Mouse (Mus musculus) lung, embryonic 15.5 days (tissue): Measurements from ENCODE around the gene Gm21188. TPM values are rescaled to one million over a fixed set of nuclear protein-coding genes. Genes with fewer than 3 reads are reported as not detected.
A peak's percentile ranks its signal among the peaks of the same experiment; 100 is the strongest.
"Not testable (repeated sequence)": the region's sequence is repeated elsewhere in the genome, so short reads cannot be mapped to it uniquely, and the experiment has no call there.

Source experiments
- ATAC-seq: fragments of 200-750 bp; cut with Nextera tagmentation; 2 replicates; pipeline ENCODE4 v1.8.0; 2017; ENCODE audit warnings: moderate number of reproducible peaks, borderline replicate concordance; ENCODE audit not compliant: low FRiP score, low TSS enrichment; ENCODE audit errors: extremely low read depth
- H3K27ac ChIP-seq: fragments of 300-500 bp; sonication (generic); 2 replicates; pipeline ENCODE4 v1.5.1; 2015; ENCODE audit warnings: moderate library complexity, mild to moderate bottlenecking, inconsistent platforms
- H3K27me3 ChIP-seq: fragments of 300-500 bp; sonication (generic); 2 replicates; pipeline ENCODE4 v1.6.1; 2015; ENCODE audit warnings: inconsistent platforms
- H3K36me3 ChIP-seq: fragments of 300-500 bp; sonication (generic); 2 replicates; pipeline ENCODE4 v1.6.1; 2015; ENCODE audit warnings: inconsistent platforms
- H3K4me1 ChIP-seq: fragments of 300-500 bp; sonication (generic); 2 replicates; pipeline ENCODE4 v1.6.1; 2015; ENCODE audit warnings: inconsistent platforms
- H3K4me2 ChIP-seq: fragments of 300-500 bp; sonication (generic); 2 replicates; pipeline ENCODE4 v1.6.1; 2015; ENCODE audit warnings: inconsistent platforms, mild to moderate bottlenecking, moderate library complexity
- H3K4me3 ChIP-seq: fragments of 300-500 bp; sonication (generic); 2 replicates; pipeline ENCODE4 v1.5.1; 2015; ENCODE audit warnings: mild to moderate bottlenecking, inconsistent platforms
- H3K9ac ChIP-seq: fragments of 300-500 bp; sonication (generic); 2 replicates; pipeline ENCODE4 v1.6.1; 2015; ENCODE audit warnings: inconsistent platforms
- H3K9me3 ChIP-seq: fragments of 300-500 bp; sonication (generic); 2 replicates; pipeline ENCODE4 v1.6.1; 2016; ENCODE audit warnings: inconsistent platforms
- WGBS: fragments of 180-500 bp; shearing (Covaris S2); methylation state at CpG from one replicate; pipeline ENCODE4 v1.1.7; 2015; 5-methylcytosine and 5-hydroxymethylcytosine counted together
- polyA plus RNA-seq: library from polyadenylated mRNA; unstranded; fragments of >200 nt; fragmentation: Nextera tagmentation; extraction: Ambion mirVana; gene quantifications from 2 replicates; pipeline ENCODE4 v1.2.1, GENCODE M21; 2015

Gm21188 gene
- polyA plus RNA-seq, 1 experiment from 2014 or later, result not detected

DNA sequence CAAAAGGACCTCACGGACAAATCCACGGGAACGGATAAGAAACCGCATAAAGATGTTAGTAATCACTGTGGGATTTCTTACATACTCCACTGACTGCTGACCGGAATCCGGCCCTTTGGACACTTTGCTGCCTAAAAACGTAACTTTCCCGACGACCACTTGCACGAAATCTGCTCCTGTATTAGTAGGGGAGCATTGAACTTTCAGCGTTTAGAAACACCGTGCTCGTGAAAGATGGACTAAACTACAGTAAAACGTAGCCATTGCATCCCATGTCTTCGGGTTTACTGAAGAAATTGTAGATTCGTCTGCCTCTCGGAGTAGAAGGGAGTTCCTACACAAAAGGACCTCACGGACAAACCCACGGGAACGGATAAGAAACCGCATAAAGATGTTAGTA is 27.0 kb downstream of the Gm21188 start:
- not testable (repeated sequence) for H3K4me3 ChIP-seq, H3K9me3 ChIP-seq, H3K27ac ChIP-seq, H3K9ac ChIP-seq, H3K4me1 ChIP-seq, ATAC-seq, H3K36me3 ChIP-seq, H3K4me2 ChIP-seq
- WGBS, result 4% methylated on average over 21 of the region's 21 CpGs
- H3K27me3 ChIP-seq, result peaks cover 22% of the 10 kb centered on the region

- H3K4me3 ChIP-seq, result not testable (repeated sequence)
- peaks cover 22% of the 10 kb centered on the region for H3K27me3 ChIP-seq
Observed at GRCm38 (mm10) chr13:120024581-120024980, 27.4 kb downstream of the Gm21188 start.

GRCm38 (mm10) chr13:120021477-120021876 is 30.5 kb downstream of the Gm21188 start:
- not testable (repeated sequence) for H3K27ac ChIP-seq, H3K9me3 ChIP-seq, H3K4me2 ChIP-seq, H3K36me3 ChIP-seq, ATAC-seq, H3K9ac ChIP-seq, H3K4me1 ChIP-seq, H3K4me3 ChIP-seq
- no CpG with 5 or more reads among the region's 1 CpGs for WGBS
- H3K27me3 ChIP-seq, result peaks cover 19% of the 10 kb centered on the region

More at GRCm38 (mm10) chr13:120024581-120024980, 27.4 kb downstream of the Gm21188 start:
- H3K9ac ChIP-seq, H3K27ac ChIP-seq, H3K36me3 ChIP-seq, H3K4me1 ChIP-seq, H3K4me2 ChIP-seq, ATAC-seq, H3K9me3 ChIP-seq: not testable (repeated sequence)
- 16% methylated on average over 9 of the region's 9 CpGs for WGBS

DNA sequence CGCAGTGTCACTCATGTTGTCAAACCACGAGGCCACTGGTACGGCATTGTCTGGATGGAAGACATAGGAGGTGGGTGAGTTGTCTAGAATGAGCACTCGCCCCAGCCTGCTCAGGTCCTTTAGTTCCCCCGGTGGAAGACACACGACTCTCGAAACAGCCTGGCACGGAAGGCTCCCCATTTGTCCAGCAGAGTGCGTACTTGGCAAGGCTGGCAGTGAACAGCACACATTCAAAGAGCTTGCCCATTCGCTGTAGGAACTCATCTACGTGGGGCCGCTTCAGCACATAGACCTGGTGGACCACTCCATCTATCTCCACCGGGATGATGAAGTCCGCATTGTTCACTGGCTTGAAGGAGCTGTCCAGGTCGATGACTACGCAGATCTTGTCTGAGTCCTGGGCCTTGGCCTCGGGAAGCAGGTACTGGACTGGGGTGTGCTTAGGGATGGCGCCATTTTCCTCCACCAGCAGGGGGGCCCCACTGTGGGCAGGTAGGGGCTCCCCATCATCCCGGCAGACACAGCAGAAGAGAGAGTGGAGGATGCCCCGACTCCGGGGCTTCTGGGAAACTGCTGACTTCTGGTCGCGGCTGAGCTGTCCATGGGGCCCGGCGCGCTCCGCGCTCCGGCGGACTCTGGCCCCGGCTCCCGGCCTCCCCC is 36.5 kb downstream of the Gm21188 start:
- H3K36me3 ChIP-seq, H3K4me2 ChIP-seq, H3K9me3 ChIP-seq, H3K9ac ChIP-seq, H3K4me3 ChIP-seq, H3K27me3 ChIP-seq, H3K27ac ChIP-seq, H3K4me1 ChIP-seq, ATAC-seq: not testable (repeated sequence)
- 2% methylated on average over 12 of the region's 32 CpGs for WGBS

GRCm38 (mm10) chr13:120013962-120014361 is 38.0 kb downstream of the Gm21188 start:
- peak; percentile 31; the same call in 1 of the 2 replicates for ATAC-seq
- not testable (repeated sequence) for H3K4me2 ChIP-seq, H3K4me3 ChIP-seq, H3K9ac ChIP-seq, H3K9me3 ChIP-seq, H3K27me3 ChIP-seq, H3K27ac ChIP-seq, H3K4me1 ChIP-seq, H3K36me3 ChIP-seq
- whole genome bisulfite sequencing, result no CpG with 5 or more reads among the region's 2 CpGs

DNA sequence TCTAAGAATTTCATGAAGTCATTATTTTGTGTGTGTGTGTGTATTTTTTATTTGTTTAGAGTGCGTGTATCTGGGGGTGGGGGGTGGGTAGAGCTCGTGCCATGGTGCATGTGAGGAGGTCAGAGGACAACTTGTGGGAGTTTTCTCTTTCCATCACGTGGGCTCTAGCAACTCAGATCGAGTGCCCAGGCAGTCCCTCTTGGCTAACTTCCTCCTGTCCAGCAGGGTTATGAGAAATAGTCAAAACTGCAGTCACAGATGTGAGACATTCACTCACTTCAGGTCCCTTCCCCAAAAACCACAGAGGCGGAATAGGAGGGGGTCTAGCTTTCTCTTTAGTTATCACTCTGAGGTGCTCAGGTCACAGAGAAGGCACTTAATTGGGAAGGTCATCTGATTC is 38.5 kb downstream of the Gm21188 start:
- H3K36me3 ChIP-seq, H3K9ac ChIP-seq, H3K9me3 ChIP-seq, H3K27ac ChIP-seq, H3K27me3 ChIP-seq, H3K4me1 ChIP-seq, H3K4me2 ChIP-seq, H3K4me3 ChIP-seq: not testable (repeated sequence)
- ATAC-seq, result peak; percentile 46; the same call in 1 of the 2 replicates
- WGBS, result no CpG with 5 or more reads among the region's 5 CpGs

GRCm38 (mm10) chr13:120010068-120010467 is 41.9 kb downstream of the Gm21188 start:
- not testable (repeated sequence) for H3K36me3 ChIP-seq, H3K4me3 ChIP-seq, H3K9me3 ChIP-seq, H3K9ac ChIP-seq, H3K4me1 ChIP-seq, ATAC-seq, H3K4me2 ChIP-seq, H3K27ac ChIP-seq, H3K27me3 ChIP-seq

DNA sequence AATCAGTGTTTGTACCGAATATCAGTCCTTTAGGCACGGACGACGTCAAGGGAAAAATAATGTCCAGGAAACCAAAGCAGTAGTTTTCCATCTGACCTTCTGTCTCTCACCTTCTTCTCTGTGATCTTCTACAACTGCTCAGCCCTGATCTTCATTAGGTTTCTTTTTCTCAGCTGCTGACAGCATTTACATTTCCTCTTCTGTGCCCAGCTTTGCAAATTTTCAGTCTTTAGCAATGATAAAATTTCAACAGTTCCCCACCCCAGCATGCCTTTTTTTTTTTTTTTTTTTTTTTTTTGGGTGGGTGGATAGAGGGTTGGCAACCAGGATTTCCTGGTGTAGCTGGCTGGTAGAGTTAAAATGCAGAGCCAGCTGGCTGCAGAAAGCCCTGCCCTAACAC is 52.8 kb downstream of the Gm21188 start:
- ATAC-seq, H3K4me1 ChIP-seq, H3K4me3 ChIP-seq, H3K36me3 ChIP-seq, H3K9me3 ChIP-seq, H3K27ac ChIP-seq, H3K27me3 ChIP-seq, H3K4me2 ChIP-seq, H3K9ac ChIP-seq: not testable (repeated sequence)
- no CpG with 5 or more reads among the region's 4 CpGs for WGBS

DNA sequence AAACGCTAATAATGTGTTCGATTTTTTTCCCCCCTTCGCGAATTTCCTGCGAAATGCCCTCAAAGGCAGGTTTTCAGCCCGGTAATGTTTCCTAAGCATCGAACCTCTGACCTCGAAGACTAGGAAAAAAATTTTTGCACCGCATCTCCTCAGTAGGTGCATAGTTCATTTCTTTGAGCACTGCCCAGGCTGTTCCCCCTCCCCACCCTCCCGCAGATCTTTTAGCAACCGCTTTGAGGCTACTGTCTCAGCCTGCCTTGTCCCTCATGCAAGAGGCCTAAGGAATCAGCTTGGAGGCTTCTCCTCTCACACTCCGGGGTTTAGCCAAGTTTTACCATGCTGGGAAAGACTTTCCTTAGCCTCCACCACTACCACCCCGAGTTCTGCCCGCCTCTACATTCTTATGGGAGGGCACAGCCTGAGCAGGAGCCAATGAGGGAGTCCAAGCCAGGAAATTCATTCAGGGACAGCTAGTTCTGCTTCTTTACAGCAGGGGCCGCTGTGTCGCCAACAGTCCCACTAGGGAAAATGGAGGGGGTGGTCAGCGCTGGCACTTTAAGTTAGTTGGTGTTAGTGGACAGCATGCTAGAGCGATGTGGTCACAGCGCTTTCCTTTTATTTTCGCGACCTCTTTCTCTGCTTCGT is 53.4 kb downstream of the Gm21188 start:
- H3K4me3 ChIP-seq, H3K27ac ChIP-seq, H3K4me1 ChIP-seq, H3K27me3 ChIP-seq, H3K9me3 ChIP-seq, H3K4me2 ChIP-seq, H3K36me3 ChIP-seq, H3K9ac ChIP-seq: not testable (repeated sequence)
- WGBS, result no CpG with 5 or more reads among the region's 22 CpGs
- peak; percentile 64; the same call in 1 of the 2 replicates for ATAC-seq

GRCm38 (mm10) chr13:119991917-119992496 is 60.0 kb downstream of the Gm21188 start:
- not testable (repeated sequence) for H3K27ac ChIP-seq, H3K9me3 ChIP-seq, H3K27me3 ChIP-seq, H3K4me2 ChIP-seq, H3K9ac ChIP-seq, ATAC-seq, H3K4me1 ChIP-seq, H3K4me3 ChIP-seq, H3K36me3 ChIP-seq
- WGBS, result no CpG with 5 or more reads among the region's 10 CpGs

DNA sequence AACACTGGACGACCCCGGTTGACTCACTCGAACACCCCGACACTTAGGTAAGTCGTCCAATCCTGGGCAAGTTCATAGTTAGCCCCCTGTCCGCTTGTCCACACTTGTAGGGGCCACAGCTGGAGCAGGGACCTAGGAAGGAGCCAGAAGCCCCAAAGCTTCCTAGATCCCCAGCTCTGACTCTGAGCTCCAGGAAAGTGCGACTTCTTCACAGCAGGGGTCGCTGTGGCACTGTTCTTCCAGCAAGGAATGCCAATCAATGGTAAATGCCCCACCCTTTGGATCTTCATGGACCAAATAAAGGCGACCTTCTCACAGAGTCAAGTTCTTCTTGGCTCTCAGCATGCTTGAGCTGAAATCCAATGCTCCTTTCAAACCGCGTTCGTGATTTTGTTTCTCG is 60.7 kb downstream of the Gm21188 start:
- H3K27ac ChIP-seq, H3K4me1 ChIP-seq, H3K9ac ChIP-seq, H3K9me3 ChIP-seq, H3K4me3 ChIP-seq, H3K27me3 ChIP-seq, ATAC-seq, H3K36me3 ChIP-seq, H3K4me2 ChIP-seq: not testable (repeated sequence)
- WGBS, result no CpG with 5 or more reads among the region's 13 CpGs
